Mouse (Mus musculus): ENCODE results near the gene Cox7a2.

DNA sequence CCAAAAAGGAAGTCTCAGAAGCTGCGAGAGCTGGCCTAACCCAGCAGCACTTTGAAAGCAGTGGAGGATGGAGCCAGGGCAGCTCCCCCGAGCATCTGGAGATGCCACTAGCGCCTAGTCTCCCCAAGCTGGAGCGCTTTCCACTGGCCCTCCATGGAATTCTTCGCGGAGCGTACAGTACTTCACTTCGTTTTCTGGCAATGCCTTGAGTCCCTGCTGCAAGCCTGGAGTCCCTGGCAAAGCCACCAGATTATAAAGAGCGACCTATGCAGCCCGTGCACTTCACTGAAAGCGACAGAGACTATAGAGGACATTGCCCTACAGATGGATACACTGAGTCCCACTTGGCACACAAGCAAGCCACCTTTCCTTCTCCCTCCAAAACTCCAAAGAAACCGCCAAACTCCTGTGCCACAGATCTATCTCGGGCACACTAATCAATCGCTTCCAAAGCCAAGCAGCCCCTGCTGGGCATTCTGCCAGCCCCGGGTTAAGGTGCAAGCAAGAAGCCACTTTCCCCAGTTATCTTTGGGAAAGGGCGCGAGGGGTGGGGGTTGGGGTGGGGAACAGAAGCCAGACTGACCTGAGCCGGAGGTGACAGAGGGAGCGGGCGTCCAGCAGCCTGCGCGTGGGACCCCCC, 41.7 kb downstream of the Cox7a2 start:
- TF ChIP-seq CTCF (IDR thresholded peaks at IDR 0.05; ENCODE audit: control insufficient read depth, insufficient read depth, low read length) = no peak
- TF ChIP-seq POLR2A (IDR thresholded peaks at IDR 0.05; ENCODE audit: borderline replicate concordance, control insufficient read depth, low read depth, low read length) = no peak

All from bone marrow, adult 2 months (tissue).